Mouse (Mus musculus): ENCODE results near the gene Rnf169. TPM values are rescaled to one million over a fixed set of nuclear protein-coding genes. Genes with fewer than 3 reads are reported as not detected.

Gene Rnf169
- total and polyA plus RNA-seq, 3 experiments, result 2.9 to 10.6 (median 9.4) TPM

DNA sequence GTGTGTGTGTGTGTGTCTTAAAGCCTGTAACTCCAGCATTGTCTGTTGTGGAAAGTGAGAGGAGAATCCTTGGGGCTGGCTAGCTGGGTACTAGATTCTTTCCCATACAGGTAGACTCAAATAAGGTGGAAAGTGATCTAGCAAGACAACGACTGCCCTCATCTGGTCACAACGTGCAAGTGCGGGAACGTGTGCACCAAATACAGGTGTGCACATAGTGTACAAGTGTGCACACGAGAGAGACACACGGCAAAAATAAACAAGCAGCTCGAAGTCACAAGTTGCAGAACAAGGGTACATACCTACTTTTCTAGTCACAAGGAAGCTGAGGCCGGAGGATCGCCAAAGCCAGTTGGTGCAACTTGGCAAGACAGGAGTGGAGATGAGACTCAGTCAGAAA, 23.5 kb upstream of the Rnf169 start:
- WGBS, result 51% methylated on average over 9 of the region's 9 CpGs
- DNase-seq, result no peak
- Histone ChIP-seq H3K36me3 (ENCODE audit: control insufficient read depth, insufficient read depth, low read length) (no peaks in the 10 kb centered on the region), H3K27me3 (ENCODE audit: control insufficient read depth, insufficient read depth, low read length) (peaks cover 6% of the 10 kb centered on the region), H3K27ac (no peak overlapping the region), H3K4me3 (no peak overlapping the region), H3K79me2 (replicated peaks; ENCODE audit: control insufficient read depth, insufficient read depth, low read length) (no peaks in the 10 kb centered on the region), H3K4me1 (ENCODE audit: control insufficient read depth, insufficient read depth, low read length) (no peaks in the 10 kb centered on the region), H3K9ac (ENCODE audit: low read depth, low read length) (no peak overlapping the region)
- TF ChIP-seq EP300 (IDR thresholded peaks at IDR 0.05; ENCODE audit: insufficient read depth, low read depth, low read length), result no peak
- TF ChIP-seq CTCF (IDR thresholded peaks at IDR 0.05), result peak; percentile 55
- intact Hi-C loops (cut with DNase I), result no loop called here

DNA sequence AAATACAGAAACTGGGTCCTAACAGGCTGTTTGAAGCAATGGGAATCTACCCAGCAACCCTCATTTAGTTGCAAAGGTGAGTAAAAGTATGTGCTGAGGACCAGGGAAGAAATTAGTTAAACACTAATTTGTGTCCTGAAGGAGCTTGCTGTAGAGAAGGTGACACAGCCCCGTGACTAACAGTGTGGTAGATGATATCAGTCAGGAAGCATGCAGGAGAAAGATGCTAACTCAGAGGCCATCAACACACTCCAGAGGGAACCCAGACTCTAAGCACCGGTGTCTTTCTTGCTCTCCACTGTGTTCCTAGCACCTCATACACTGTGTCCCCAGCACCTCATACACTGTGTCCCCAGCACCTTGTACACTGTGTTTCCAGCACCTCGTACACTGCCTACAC, 18.4 kb upstream of the Rnf169 start:
- Histone ChIP-seq H3K9ac (ENCODE audit: low read depth, low read length) (no peak overlapping the region), H3K27me3 (ENCODE audit: control insufficient read depth, insufficient read depth, low read length) (no peaks in the 10 kb centered on the region), H3K4me3 (no peak overlapping the region), H3K79me2 (replicated peaks; ENCODE audit: control insufficient read depth, insufficient read depth, low read length) (no peaks in the 10 kb centered on the region), H3K36me3 (ENCODE audit: control insufficient read depth, insufficient read depth, low read length) (no peaks in the 10 kb centered on the region), H3K4me1 (ENCODE audit: control insufficient read depth, insufficient read depth, low read length) (no peaks in the 10 kb centered on the region), H3K27ac (no peak overlapping the region)
- intact Hi-C loops (cut with DNase I), result no loop called here
- TF ChIP-seq EP300 (IDR thresholded peaks at IDR 0.05; ENCODE audit: insufficient read depth, low read depth, low read length) (no peak), CTCF (IDR thresholded peaks at IDR 0.05) (no peak), POLR2A (IDR thresholded peaks at IDR 0.05; ENCODE audit: insufficient read depth, low read depth, low read length) (no peak)
- DNase-seq, result no peak
- 63% methylated on average over 3 of the region's 3 CpGs for WGBS

DNA sequence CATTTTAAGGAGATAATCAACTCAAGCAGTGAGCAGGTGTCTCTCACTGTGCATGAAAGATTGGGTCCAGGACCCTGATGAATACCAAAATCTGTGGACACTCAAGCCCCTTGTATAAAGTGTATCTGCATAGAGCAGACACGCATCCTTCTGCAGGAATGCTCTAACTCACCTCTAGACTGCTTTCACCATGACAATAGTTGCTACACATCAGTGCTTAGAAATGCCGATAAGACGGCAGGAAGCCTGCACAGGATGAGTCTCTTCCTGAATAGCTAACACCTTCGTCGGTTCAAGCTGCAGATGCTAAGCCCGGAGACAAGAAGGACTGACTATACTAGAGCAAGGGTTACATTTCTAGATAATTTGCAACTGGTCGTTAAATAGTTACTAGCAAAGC, 14.9 kb upstream of the Rnf169 start:
- intact Hi-C loops (cut with DNase I), result no loop called here
- no peak overlapping the region for H3K27ac ChIP-seq
- H3K9ac ChIP-seq (ENCODE audit: low read depth, low read length), result no peak overlapping the region
- no peaks in the 10 kb centered on the region for H3K36me3 ChIP-seq (ENCODE audit: control insufficient read depth, insufficient read depth, low read length)
- 41% methylated on average over 7 of the region's 7 CpGs for WGBS
- H3K79me2 ChIP-seq (replicated peaks; ENCODE audit: control insufficient read depth, insufficient read depth, low read length), result no peaks in the 10 kb centered on the region
- no peaks in the 10 kb centered on the region for H3K4me1 ChIP-seq (ENCODE audit: control insufficient read depth, insufficient read depth, low read length)
- H3K4me3 ChIP-seq, result no peak overlapping the region
- no peak for TF ChIP-seq CTCF (IDR thresholded peaks at IDR 0.05)
- TF ChIP-seq POLR2A (IDR thresholded peaks at IDR 0.05; ENCODE audit: insufficient read depth, low read depth, low read length), result no peak
- TF ChIP-seq EP300 (IDR thresholded peaks at IDR 0.05; ENCODE audit: insufficient read depth, low read depth, low read length), result no peak
- H3K27me3 ChIP-seq (ENCODE audit: control insufficient read depth, insufficient read depth, low read length), result no peaks in the 10 kb centered on the region
- no peak for DNase-seq

DNA sequence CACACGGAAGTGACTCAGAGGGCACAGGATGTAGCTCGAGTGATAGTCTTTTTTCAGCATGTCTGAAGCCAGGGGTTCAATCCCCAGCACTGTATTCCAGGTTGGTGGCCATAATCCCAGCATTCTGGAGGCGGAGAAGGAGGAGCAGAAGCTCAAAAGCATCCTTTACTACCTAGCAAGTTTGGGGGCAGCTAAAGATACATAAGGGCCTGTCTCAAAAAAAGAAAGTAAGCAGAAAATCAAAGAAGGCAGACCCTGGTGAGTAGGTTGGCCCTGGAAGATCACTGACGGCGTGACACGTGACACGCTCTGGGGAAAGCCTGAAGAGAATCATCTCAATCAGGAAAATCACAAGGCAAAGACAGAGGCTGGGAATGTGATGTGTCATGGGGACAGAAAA, 12.9 kb upstream of the Rnf169 start:
- 78% methylated on average over 7 of the region's 7 CpGs for WGBS

GRCm38 (mm10) chr7:99990990-99991707, 10.9 kb upstream of the Rnf169 start:
- TF ChIP-seq EP300 (IDR thresholded peaks at IDR 0.05; ENCODE audit: insufficient read depth, low read depth, low read length) (no peak), POLR2A (IDR thresholded peaks at IDR 0.05; ENCODE audit: insufficient read depth, low read depth, low read length) (no peak), CTCF (IDR thresholded peaks at IDR 0.05) (no peak)
- Histone ChIP-seq H3K27ac (no peak overlapping the region), H3K79me2 (replicated peaks; ENCODE audit: control insufficient read depth, insufficient read depth, low read length) (no peaks in the 10 kb centered on the region), H3K36me3 (ENCODE audit: control insufficient read depth, insufficient read depth, low read length) (no peaks in the 10 kb centered on the region), H3K4me1 (ENCODE audit: control insufficient read depth, insufficient read depth, low read length) (no peaks in the 10 kb centered on the region), H3K4me3 (no peak overlapping the region), H3K27me3 (ENCODE audit: control insufficient read depth, insufficient read depth, low read length) (no peaks in the 10 kb centered on the region), H3K9ac (ENCODE audit: low read depth, low read length) (no peak overlapping the region)
- intact Hi-C loops (cut with DNase I), result no loop called here
- DNase-seq, result no peak
- 71% methylated on average over 8 of the region's 8 CpGs for WGBS

More for the DNA sequence above, 12.9 kb upstream of the Rnf169 start:
- no peaks in the 10 kb centered on the region for H3K27me3 ChIP-seq (ENCODE audit: control insufficient read depth, insufficient read depth, low read length)
- no peak overlapping the region for H3K9ac ChIP-seq (ENCODE audit: low read depth, low read length)
- H3K27ac ChIP-seq, result no peak overlapping the region
- no peak overlapping the region for H3K4me3 ChIP-seq
- no peak for TF ChIP-seq CTCF (IDR thresholded peaks at IDR 0.05)
- no peak for TF ChIP-seq POLR2A (IDR thresholded peaks at IDR 0.05; ENCODE audit: insufficient read depth, low read depth, low read length)
- TF ChIP-seq EP300 (IDR thresholded peaks at IDR 0.05; ENCODE audit: insufficient read depth, low read depth, low read length), result no peak
- intact Hi-C loops (cut with DNase I), result no loop called here
- H3K36me3 ChIP-seq (ENCODE audit: control insufficient read depth, insufficient read depth, low read length), result no peaks in the 10 kb centered on the region
- no peak for DNase-seq
- no peaks in the 10 kb centered on the region for H3K79me2 ChIP-seq (replicated peaks; ENCODE audit: control insufficient read depth, insufficient read depth, low read length)
- H3K4me1 ChIP-seq (ENCODE audit: control insufficient read depth, insufficient read depth, low read length), result no peaks in the 10 kb centered on the region

DNA sequence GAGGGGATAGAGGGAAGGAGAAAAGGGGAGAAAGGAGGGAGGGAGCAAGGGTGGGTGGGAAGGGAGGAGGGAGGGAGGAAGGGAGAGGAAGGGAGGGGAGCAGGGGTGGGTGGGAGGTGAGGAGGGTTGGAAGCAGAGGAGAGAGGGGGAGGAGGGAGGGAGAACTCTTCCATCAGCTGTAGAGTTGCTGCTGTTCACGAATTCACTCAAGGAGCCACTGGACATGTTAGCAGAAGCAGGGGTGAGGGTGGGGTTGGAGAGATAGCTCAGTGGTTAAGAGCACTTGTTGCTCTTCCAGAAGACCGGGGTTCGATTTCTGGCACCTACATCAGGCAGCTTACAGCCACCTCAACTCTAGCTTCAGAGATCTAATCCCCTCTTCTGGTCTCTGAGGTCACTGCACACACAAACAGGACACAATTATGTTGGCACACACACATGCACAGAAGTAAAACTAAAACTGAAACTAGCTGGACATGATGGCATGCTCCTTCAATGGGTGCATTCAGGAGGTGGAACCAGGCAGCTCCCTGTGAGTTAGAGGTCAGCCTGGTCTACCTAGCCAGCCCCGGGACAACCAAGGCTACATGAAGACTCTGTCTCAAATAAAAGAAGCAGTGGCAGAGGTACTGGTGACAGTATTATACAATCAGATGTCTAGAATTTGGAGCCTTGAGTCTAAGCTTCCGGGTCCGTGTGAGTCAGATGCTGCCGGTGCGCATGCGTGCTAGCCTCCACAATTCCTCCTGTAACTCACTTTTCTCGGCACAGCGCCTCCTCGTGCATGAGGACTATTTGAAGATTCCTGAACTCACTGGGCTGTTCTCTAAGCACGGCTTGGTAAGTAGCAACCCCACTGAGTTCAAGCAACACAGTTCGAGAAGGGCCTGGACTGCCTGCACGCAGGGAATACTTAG, 9.9 kb upstream of the Rnf169 start:
- H3K9ac ChIP-seq (ENCODE audit: low read depth, low read length), result no peak overlapping the region
- no peaks in the 10 kb centered on the region for H3K27me3 ChIP-seq (ENCODE audit: control insufficient read depth, insufficient read depth, low read length)
- H3K27ac ChIP-seq, result no peak overlapping the region
- DNase-seq, result no peak
- WGBS, result 73% methylated on average over 15 of the region's 15 CpGs
- TF ChIP-seq POLR2A (IDR thresholded peaks at IDR 0.05; ENCODE audit: insufficient read depth, low read depth, low read length), result no peak
- no peak for TF ChIP-seq EP300 (IDR thresholded peaks at IDR 0.05; ENCODE audit: insufficient read depth, low read depth, low read length)
- TF ChIP-seq CTCF (IDR thresholded peaks at IDR 0.05), result no peak
- H3K79me2 ChIP-seq (replicated peaks; ENCODE audit: control insufficient read depth, insufficient read depth, low read length), result no peaks in the 10 kb centered on the region
- no peaks in the 10 kb centered on the region for H3K4me1 ChIP-seq (ENCODE audit: control insufficient read depth, insufficient read depth, low read length)
- no peaks in the 10 kb centered on the region for H3K36me3 ChIP-seq (ENCODE audit: control insufficient read depth, insufficient read depth, low read length)
- intact Hi-C loops (cut with DNase I), result loop anchor here (5.0 kb wide), 2 partner anchors 117 to 197 kb away; no protein-coding TSS in a partner anchor
- no peak overlapping the region for H3K4me3 ChIP-seq

All from heart, adult 2 months (tissue).